In genomic region chr4:150663192-150663591, GRCm38 (mm10) we compare ENCODE assay signal across 9 mouse cellular contexts. TPM values are rescaled to one million over a fixed set of nuclear protein-coding genes. Genes with fewer than 3 reads are reported as not detected.
DNase-seq lines count a peak whose midpoint lies in the region; ATAC-seq and TF ChIP-seq lines count a peak whose summit lies in the region.
"Had no signal": no experiment of that assay in that cellular context is flagged by ENCODE, and none has a peak within 500 bp of the region (broad histone marks: within the 10 kb centered on the region; RNA-seq: fewer than 3 reads in every experiment).

No protein-coding gene starts in this region.

- no peak overlapping the region for H3K9ac ChIP-seq in heart, embryonic 12.5 days
- no peak overlapping the region for H3K9ac ChIP-seq in ES-E14 (ENCODE audit: insufficient read depth, low read depth, low read length, poor library complexity, severe bottlenecking)
- no peak overlapping the region for H3K9ac ChIP-seq in hindbrain, postnatal 0 days (replicated peaks; ENCODE audit: low read length)
- H3K9ac ChIP-seq in neural tube, embryonic 15.5 days (replicated peaks): no peak overlapping the region
- H3K9ac ChIP-seq: lung, embryonic 15.5 days had no signal

- ATAC-seq in heart, embryonic 12.5 days (ENCODE audit: insufficient number of reproducible peaks, low FRiP score): no peak
- no peak for ATAC-seq in hindbrain, postnatal 0 days
- no peak for ATAC-seq in neural tube, embryonic 15.5 days (ENCODE audit: low FRiP score)

- peak; percentile 72 for TF ChIP-seq CTCF in hindbrain, postnatal 0 days (IDR thresholded peaks at IDR 0.05; ENCODE audit: low read depth)

- H3K4me3 ChIP-seq in heart, embryonic 12.5 days: no peak overlapping the region
- no peak overlapping the region for H3K4me3 ChIP-seq in ES-E14 (ENCODE audit: insufficient read depth in 1 of 2, low read depth in 1 of 2, low read length in 2 of 2, poor library complexity in 1 of 2, severe bottlenecking in 1 of 2)
- H3K4me3 ChIP-seq in hindbrain, postnatal 0 days (ENCODE audit: low read length): no peak overlapping the region
- no peak overlapping the region for H3K4me3 ChIP-seq in neural tube, embryonic 15.5 days (replicated peaks)
- H3K4me3 ChIP-seq: lung, embryonic 15.5 days had no signal

- no peak overlapping the region for H3K27ac ChIP-seq in heart, embryonic 12.5 days (ENCODE audit: poor library complexity, severe bottlenecking)
- no peak overlapping the region for H3K27ac ChIP-seq in ES-E14 (ENCODE audit: insufficient read depth, low read depth, low read length, poor library complexity, severe bottlenecking)
- H3K27ac ChIP-seq in hindbrain, postnatal 0 days: no peak overlapping the region
- H3K27ac ChIP-seq in neural tube, embryonic 15.5 days (replicated peaks): peak overlapping the region; percentile 71; the same call in 1 of the 2 replicates
- H3K27ac ChIP-seq: lung, embryonic 15.5 days had no signal

- WGBS in heart, embryonic 12.5 days: 50% methylated on average over 12 of the region's 12 CpGs
- 58% methylated on average over 12 of the region's 12 CpGs for WGBS in hindbrain, postnatal 0 days
- WGBS in neural tube, embryonic 15.5 days: 61% methylated on average over 12 of the region's 12 CpGs

- peaks cover 3% of the 10 kb centered on the region; the same call in 1 of the 2 replicates for H3K9me3 ChIP-seq in heart, embryonic 12.5 days (replicated peaks)
- no peaks in the 10 kb centered on the region for H3K9me3 ChIP-seq in ES-E14 (ENCODE audit: control insufficient read depth, insufficient read depth, low read depth, low read length)
- H3K9me3 ChIP-seq in hindbrain, postnatal 0 days (ENCODE audit: low read length): no peaks in the 10 kb centered on the region
- no peaks in the 10 kb centered on the region for H3K9me3 ChIP-seq in neural tube, embryonic 15.5 days (replicated peaks)
- H3K9me3 ChIP-seq: lung, embryonic 15.5 days had no signal

- H3K4me2 ChIP-seq in heart, embryonic 12.5 days: no peak overlapping the region
- H3K4me2 ChIP-seq in hindbrain, postnatal 0 days (ENCODE audit: low read depth, low read length): no peak overlapping the region
- no peak overlapping the region for H3K4me2 ChIP-seq in neural tube, embryonic 15.5 days
- H3K4me2 ChIP-seq: lung, embryonic 15.5 days had no signal

- DNase-seq in heart, postnatal 36 days: peak; percentile 35 to 39
- DNase-seq in 416B (ENCODE audit: low read depth): peak; percentile 61
- peak; percentile 65 for DNase-seq in ES-E14 (ENCODE audit: low read depth, low spot score)
- DNase-seq in hindbrain, postnatal 0 days (ENCODE audit: low spot score): peak; percentile 61
- no peak for DNase-seq in right cerebral cortex, adult 2 months (ENCODE audit: low spot score in 2 of 2)
- DNase-seq in layer of hippocampus, adult 9-11 months: no peak

- in situ Hi-C loops in ES-E14 (cut with MboI; ENCODE audit: low sequenced_read_pairs in 2 of 2, unreplicated experiment in 2 of 2): loop anchor here in 1 of 2 experiments (25.0 kb wide), 1 partner anchor 224 kb away; no protein-coding TSS in a partner anchor

- intact Hi-C loops in heart, postnatal 36 days (cut with DNase I): no loop called here

- H3K4me1 ChIP-seq in heart, embryonic 12.5 days (replicated peaks): peaks cover 18% of the 10 kb centered on the region
- H3K4me1 ChIP-seq in ES-E14 (ENCODE audit: control insufficient read depth in 2 of 2, insufficient read depth in 2 of 2, low read length in 2 of 2, poor library complexity in 1 of 2): peaks cover 6 to 29% of the 10 kb centered on the region in 2 experiments
- H3K4me1 ChIP-seq in hindbrain, postnatal 0 days (ENCODE audit: insufficient read depth, low read length): 0 out of 2 replicates have a peak, but pooled peaks cover 4% of the 10 kb centered on the region
- peaks cover 23% of the 10 kb centered on the region for H3K4me1 ChIP-seq in neural tube, embryonic 15.5 days

- H3K36me3 ChIP-seq in heart, embryonic 12.5 days: no peaks in the 10 kb centered on the region
- H3K36me3 ChIP-seq in ES-E14 (ENCODE audit: control insufficient read depth, insufficient read depth, low read length, poor library complexity, severe bottlenecking): no peaks in the 10 kb centered on the region
- no peaks in the 10 kb centered on the region for H3K36me3 ChIP-seq in hindbrain, postnatal 0 days (ENCODE audit: insufficient read depth, low read length)
- no peaks in the 10 kb centered on the region for H3K36me3 ChIP-seq in neural tube, embryonic 15.5 days
- H3K36me3 ChIP-seq: lung, embryonic 15.5 days had no signal

- H3K27me3 ChIP-seq in heart, embryonic 12.5 days (replicated peaks): no peaks in the 10 kb centered on the region; the same call in 1 of the 2 replicates
- H3K27me3 ChIP-seq in hindbrain, postnatal 0 days (ENCODE audit: insufficient read depth, low read length): no peaks in the 10 kb centered on the region
- H3K27me3 ChIP-seq in neural tube, embryonic 15.5 days (replicated peaks): no peaks in the 10 kb centered on the region
- H3K27me3 ChIP-seq: lung, embryonic 15.5 days had no signal

TF ChIP-seq in ES-E14, 5 proteins besides CTCF, POLR2A, EP300 and RAD21:
- TF ChIP-seq HCFC1 (IDR thresholded peaks at IDR 0.05; ENCODE audit: borderline replicate concordance, insufficient read depth, low read length) (no peak), MAFK (IDR thresholded peaks at IDR 0.05; ENCODE audit: insufficient read depth, low read depth, low read length) (peak; percentile 62; the same call in 1 of the 2 replicates), ZC3H11A (IDR thresholded peaks at IDR 0.05; ENCODE audit: borderline replicate concordance, low read depth, low read length) (no peak), CHD2 (IDR thresholded peaks at IDR 0.05; ENCODE audit: low read depth, low read length) (no peak), ZNF384 (IDR thresholded peaks at IDR 0.05; ENCODE audit: low read depth, low read length) (no peak)
TF ChIP-seq in ES-E14: peak in this region for 1.

RNA-seq across cellular contexts. Expression of gene Slc45a1, which starts 11.2 kb away (rescaled TPM):
- total RNA-seq in heart, postnatal 36 days (2021): not detected
- not detected in 2 replicates for polyA plus RNA-seq in heart, embryonic 12.5 days (2016; fragmentation: Nextera tagmentation; extraction: Ambion mirVana)
- total RNA-seq in ES-E14 (2012; rRNA removed): 0.98 and 2.0 TPM in 2 replicates
- 49.6 and 51.3 TPM in 2 replicates for total RNA-seq in hindbrain, postnatal 0 days (2014; rRNA removed)
- 41.7 and 47.5 TPM in 2 replicates for polyA plus RNA-seq in hindbrain, postnatal 0 days (2015; fragmentation: Nextera tagmentation; extraction: Ambion mirVana)
- polyA plus RNA-seq in neural tube, embryonic 15.5 days (2015; fragmentation: Nextera tagmentation; extraction: Ambion mirVana): 37.9 and 47.8 TPM in 2 replicates

Comparison
In these comparisons a context has a peak if more than half of its experiments do, and no peak if none do; other contexts are left out.
1. DNase-seq: peak in heart, postnatal 36 days (2 of 2), 416B (single experiment), ES-E14 (single experiment) and hindbrain, postnatal 0 days (single experiment); none in right cerebral cortex, adult 2 months (0 of 2) and layer of hippocampus, adult 9-11 months (single experiment).
2. RNA of gene Slc45a1, which starts 11.2 kb away (total RNA-seq): 49.6 to 51.3 TPM in hindbrain, postnatal 0 days; 0.98 to 2.0 TPM in ES-E14 and not detected in heart, postnatal 36 days; every median in the first group is over 10 times any median in the second.